Mouse (Mus musculus) frontal cortex, postnatal 10 days (tissue): Measurements from ENCODE around the gene Mas1.

Experiments
- DNase-seq, 2 experiments: peaks; one replicate each; pipeline ENCODE4 v3.0.0; 2022; ENCODE audit warnings: low spot score in 2 of 2, mixed read lengths in 1 of 2

The Mas1 gene

DNA sequence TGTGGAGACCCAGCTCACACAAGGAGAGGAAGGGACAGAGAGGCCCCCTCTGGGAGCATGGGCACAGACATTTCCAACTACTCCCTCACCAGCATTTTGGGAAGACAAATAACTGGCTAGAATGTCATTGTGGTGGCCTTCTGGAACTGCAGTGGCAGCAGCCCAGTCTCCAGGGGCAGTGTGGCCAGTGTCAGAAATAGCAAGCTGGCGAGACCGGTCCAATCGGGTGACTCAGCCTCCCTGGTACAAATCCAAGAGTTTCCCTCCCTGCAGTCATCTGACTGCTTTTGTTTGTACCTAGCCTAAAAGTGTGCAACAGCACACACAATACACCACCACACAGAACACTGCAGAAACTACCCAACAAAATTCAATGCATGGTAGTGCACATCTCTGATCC, 35.7 kb downstream of the Mas1 start:
- DNase-seq: no peak

DNA sequence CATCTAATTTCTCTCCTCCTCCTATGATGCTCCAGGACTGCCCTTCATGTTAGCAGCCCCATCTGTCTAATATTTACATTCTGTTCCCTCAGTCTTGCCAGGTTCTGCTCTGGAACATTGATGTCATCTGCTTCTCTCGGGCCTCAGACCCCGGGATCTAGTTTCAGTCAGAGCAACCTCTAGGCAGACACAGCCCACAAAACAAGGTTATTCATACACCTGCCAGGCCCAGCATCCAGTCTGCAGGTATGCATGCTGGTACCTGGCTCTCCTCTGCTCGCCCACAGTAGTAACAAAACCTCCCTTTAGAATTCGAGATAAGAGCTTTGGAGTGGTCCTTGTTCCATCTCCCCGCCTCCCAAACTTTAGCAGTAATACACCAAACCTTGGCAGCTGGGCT, 37.6 kb downstream of the Mas1 start:
- DNase-seq: no peak

DNA sequence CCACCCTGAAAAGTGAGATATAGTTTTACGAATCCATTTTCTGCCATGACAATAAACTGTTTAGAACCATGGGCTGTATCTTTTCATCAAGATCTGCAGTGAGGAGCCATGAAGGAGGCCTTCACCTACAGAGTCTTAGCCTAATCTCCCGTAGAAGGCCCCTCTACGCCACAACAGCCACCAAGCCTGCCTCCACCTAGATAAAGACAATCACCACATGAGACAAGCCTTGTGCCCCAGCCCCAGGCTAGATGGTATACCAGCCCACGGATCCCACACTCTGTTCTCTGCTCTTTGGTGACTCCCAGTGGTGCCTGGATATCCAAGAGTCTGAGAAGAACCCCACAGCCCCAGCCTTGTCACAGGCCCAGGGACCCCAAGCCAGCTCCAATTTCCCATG, 52.1 kb downstream of the Mas1 start:
- DNase-seq: no peak

DNA sequence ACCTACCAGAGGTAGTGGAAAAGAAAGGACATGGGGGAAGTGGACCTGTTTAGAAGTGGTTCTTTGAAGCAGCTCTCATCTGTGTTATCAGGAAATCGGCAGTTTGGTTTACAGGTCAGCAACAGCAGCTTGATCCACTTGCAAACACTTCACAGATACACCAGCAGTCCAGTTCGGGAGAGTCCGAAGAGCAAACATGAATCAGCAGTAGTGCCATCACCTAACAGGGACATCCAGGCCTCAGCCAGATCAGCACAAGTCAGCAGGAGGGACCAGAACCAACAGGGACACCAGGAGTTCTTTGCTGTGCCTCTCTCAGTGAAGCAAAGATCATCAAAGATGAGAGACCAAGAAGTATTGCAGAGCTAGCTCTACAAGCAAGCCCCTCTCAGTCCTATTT, 53.4 kb downstream of the Mas1 start:
- DNase-seq: no peak

DNA sequence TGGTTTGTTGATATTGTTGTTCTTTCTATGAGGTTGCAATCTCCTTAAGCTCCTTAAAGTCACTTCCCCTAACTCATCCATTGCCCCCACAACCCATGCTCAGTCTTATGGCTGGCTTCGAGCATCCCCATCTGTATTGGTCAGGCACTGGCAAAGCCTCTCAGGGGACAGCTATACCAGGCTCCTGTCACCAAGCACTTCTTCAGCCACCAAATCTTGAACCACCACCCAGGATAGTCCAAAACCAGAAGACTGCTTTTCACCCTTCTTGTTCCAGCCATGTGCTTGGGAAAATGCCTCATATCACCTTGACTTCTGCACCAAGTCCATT, 57.0 kb downstream of the Mas1 start:
- no peak for DNase-seq

DNA sequence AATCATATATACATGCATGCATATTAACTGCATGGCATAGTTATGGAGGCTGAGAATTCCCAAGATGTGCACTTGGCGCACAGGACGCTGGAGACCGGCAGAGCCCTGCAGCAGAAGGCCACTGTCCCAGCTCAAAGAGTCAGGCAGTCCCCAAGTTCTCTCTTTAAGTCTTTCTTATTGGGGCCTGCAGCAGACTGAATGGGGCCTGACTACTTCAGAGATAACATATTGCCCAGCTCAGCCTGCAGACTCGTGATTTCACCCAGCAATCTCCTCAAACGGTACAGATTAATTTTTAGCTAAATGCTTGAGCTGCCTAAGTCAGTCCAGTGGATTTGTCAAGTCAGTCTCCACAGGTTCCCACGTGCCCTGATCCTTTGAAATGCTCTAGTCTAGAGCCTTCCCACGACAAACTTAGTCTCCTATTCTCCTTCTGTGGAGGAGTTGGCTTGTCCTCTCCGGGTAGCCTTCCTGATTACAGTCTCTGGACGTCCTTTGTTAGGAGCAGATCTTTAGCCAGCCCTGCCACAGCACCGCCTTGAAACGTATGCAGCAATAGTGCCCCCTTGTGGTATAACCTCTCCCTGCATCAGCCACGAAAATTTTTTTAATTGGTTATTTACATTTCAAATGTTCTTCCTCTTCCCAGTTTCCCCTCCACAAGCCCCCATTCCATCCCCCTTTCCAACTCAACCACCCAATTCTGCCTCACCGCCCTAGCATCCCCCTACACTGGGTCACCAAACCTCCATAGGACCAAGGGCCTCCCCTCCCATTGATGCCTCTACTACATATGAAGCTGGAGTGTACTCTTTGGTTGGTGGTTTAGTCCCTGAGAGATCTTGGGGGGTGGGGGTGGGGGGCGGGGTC, 57.6 kb downstream of the Mas1 start:
- peak in 1 of 2 experiments; percentile 44 for DNase-seq

DNA sequence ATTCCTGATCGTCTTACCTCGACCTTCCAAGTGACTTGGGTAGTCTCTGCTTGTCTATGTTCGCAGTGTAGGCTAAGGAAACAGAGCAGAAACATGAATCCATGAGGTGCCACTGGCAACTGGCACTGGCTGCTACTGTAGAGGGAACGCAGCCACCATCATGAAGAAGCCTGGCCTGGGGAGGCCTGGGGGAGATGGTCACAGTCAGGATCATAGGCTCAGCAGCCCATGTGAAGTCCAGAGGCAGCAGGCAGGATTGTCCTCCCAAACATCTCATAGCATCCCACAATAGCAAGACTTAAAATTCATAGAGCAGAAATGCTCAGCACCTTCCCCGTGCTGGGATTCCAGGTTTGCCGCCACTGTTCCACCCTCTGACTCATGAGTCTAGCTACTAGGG, 59.1 kb downstream of the Mas1 start:
- DNase-seq: no peak

DNA sequence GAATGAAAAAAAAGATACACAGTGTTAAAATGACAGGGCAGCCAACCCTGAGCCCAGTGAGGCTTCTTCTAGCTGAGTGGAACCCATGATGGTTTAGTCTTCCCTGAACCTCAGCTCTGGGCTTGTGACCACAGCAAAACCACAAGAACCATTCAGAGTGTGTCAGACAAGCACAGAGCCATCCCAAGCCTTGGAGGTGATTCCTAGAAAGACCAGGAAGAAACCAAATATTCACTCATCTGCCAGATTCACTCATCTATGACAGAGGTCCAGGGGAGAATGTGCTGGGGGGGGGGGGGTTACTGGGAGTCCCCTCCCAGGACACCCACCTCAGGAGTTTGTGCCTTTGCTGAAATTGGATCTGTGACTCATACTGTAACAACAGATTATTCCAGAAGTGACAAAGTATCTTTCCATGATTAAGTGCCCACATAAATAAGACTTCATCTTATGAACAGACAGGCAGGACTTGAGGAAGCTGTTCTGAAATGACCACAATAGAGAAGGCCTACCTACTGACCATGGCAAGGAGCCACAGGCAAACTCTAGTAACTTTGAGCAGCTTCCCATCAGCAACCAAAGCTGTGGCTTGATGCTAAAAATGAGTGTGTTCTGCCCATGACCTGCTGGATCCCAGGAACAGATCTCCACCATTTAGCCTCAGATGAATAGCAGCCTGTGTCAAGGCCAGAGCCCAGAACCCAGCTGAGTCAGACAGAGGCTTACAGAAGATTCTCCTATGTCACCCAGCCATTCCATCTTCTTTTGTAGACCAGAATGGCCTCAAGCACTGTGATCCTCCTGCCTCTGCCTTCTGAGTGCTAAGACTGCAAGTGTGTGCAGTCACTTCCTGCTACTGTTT, 63.1 kb downstream of the Mas1 start:
- DNase-seq: no peak

DNA sequence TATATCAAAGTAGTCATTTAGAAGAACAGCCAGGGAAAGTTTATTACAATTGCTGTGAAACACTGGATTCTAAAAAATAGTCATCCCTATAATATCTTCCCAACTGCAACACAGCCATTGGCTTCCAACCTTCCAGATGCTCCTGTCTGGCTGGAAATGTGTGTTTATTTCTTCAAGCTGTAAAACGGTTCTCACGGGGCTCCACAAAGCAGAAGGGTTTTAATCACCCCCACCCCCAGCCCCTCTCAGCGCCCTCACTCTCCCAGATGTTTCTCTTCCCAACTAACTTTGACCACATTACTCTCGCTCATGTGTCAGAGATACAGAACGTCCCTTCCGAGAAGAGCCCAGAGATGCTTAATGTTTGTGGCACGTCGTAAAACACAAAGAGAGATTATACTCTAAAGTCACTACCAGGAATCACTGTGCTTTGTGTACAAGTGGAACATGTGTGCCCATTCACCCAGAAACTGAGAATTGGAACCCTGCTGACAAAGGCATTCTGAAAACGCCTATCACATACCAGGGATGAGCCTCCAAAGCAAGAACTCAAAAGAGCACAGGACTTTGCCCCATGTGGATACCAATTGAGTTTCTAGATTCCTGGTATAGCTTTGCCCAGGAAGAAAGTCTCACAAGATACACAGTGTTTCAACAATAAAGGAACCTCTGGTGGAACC, 65.9 kb downstream of the Mas1 start:
- DNase-seq: no peak

DNA sequence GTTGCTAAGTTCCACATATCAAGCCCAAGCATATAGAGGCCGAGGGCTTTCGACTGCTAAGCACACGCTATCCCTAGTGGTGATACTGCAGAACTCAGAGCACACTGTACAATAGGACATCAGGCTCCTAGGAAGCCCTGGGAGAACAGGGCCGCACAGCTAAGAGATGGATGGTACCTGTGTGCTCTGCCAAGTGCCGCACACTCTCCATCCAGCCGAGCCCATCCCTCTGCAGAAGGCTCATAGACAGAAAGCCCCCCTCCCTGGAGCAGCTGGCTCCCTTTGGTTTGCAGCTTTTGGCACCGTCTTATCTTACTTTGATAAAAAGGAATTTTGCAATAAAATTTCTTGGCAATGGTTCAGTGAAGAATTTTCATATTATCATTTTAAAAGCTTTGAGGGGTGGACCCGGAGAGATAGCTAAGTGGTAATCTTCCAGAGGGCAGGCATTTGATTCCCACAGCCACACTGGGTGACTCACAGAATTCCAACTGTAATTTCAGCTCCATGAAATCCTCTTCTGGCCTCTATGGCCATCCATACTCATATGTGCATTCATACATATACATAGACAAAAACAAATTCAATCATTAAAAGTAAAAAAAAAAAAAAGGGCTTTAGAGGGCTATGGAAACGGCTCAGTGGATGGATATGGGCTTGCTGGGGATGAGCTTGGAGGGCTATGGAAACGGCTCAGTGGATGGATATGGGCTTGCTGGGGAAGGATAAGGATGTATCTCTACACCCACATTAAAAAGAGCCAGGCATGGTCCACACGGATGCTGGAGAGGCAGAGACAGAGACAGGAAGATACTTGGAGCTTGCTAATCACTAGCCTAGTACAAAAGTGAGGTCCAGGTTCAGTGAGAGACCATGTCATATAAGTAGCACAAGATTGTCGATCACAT, 68.3 kb downstream of the Mas1 start:
- DNase-seq: no peak

DNA sequence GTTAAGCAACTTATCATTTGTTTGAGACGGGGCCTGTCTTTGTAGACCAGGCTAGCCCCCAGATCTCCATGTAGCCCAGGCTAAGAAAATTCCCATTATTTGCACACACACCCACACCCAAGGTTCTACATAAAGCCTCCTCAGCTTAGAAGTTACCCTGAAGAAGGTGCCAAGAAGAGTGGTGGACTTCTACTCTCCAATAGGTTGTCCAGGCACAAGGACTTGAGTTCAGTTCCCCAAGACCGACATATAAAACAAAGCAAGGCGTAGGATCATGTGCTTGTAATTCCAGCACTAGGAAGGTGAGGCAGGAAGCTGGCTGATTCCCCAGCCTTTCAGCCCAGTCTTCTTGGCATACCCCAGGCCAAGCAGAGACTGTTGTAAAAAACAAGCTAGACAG, 69.4 kb downstream of the Mas1 start:
- no peak for DNase-seq

DNA sequence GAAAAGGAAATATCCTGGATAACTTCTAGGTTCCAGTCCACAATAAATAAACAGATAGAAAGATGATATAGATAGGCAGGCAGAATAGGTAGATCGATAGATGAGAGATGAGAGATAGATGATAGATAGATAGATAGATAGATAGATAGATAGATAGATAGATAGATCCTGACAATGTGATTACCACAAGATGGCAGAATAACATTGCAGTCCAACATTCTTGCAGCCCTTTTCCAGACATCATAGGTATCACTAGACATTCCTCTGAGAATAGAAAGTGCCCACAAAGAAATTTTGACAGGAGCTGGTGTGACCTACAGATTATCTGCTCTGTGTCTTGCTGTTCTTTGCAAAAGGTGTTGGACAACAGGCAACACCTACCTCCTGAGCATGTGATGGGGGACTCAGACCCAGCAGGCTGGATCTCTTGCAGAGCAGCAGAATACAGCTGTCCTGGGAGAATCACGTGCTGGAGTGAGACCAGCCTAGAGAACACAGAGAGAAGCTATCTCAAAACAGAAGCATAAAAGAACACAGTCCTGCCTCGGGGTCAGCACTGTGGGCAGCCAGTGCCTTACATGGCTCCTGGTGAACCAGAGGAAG, 70.4 kb downstream of the Mas1 start:
- DNase-seq: no peak

DNA sequence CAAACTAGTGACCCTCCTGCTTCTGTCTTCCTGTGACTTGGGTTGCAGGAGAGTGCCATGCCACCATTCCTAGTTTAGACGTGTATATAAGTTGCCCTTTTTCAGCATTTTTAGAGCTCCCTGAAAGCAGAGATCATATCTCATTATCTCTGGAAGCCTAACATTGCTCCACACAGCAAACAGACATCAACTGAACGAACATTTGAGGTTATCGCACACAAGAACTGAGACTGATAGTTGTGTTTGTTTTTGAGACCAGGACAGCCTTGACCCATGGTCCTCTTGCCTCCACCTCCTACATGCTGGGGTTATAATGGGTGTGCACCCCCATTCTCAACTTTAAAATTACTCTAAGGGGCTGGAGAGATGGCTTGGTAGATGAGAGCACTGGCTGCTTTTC, 71.3 kb downstream of the Mas1 start:
- DNase-seq: no peak

DNA sequence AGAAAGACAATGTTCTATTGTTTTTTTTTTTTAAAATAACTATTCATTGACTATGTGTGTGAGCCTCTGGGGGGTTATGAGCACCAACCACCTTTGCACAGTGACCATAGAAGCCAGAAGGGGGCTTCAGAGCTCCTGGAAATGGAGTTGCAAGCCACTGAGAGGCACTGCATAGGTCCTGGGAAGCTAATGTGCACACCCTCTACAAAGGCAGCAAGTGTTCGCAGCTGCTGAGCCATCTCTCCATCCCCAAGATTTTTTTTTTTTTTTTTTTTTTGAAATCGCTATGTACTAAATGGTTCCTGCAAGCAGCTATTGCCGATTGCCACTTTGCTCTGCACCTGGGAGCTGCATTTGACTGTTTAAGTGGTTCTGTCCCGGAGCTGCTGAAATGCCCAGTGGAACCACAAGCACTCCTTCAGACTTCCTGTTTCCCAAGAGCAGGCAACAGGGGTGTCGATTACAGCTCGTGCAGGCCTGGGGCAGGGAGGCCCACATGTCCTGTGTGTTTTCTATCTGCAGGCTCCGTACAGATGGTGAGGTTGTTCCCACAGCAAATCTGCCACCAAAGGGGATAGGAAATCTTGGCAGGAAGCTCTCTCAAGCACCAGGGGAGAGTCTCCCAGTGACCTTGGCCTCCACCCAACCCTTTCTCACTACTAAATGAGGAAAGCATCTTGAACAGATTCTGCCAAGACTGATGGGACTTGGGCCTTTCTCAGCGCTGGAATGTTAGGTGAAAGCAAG, 74.1 kb downstream of the Mas1 start:
- DNase-seq: peak in 1 of 2 experiments; percentile 27

DNA sequence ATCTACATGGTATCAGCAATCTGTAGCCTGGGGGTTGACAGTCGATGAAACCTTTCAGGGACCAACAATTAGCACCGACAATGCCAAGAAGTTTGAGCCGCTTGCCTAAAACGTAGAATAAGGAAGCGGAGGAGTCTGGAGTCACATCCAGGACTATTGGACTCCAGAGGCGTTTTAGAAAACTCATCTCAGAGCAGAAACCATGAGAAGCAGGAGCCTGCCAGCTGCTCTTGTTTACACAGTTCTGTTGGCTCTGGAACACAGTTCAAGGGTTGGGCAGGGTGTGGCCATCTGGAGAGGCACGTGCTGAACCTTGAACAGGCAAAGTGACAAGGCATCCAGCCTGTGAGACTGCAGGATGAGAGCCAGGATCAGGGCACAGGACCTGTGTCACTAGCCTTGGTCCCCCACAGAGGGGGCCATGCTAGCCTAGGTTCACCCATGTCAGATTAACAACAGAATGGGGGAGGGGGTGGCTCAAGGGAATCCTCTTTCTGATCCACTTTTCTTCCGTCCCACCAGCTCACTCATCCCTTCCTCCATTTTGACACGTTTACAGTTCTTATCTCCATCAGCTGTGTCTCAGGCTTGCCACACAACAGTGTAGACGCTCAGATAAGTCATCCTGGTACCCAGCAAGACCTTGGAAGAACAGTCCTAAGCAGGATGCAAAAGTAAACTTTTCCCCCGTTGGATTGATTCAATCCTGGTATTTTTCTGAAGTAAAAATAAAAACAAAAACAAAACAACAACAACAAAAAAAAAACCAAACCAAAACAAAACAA, 75.3 kb downstream of the Mas1 start:
- no peak for DNase-seq

DNA sequence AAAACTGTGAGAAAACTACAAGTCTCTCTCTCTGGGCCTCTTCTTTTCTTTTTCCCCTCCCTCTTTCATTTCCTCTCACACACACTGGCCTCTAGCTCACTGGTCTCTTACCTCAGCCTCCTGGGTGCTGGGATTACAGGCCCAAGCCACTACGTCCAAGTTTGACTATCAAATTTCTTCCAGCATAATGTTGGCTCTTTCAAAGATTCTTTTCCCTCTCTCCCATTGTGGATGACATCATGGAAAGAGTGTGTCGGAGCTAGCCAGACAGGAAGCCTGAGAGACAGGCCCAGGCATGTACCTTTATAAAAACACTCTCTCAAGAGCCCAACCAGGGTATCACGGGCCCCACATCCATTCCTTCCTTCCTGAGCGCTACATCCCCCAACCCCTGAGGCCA, 76.5 kb downstream of the Mas1 start:
- no peak for DNase-seq

DNA sequence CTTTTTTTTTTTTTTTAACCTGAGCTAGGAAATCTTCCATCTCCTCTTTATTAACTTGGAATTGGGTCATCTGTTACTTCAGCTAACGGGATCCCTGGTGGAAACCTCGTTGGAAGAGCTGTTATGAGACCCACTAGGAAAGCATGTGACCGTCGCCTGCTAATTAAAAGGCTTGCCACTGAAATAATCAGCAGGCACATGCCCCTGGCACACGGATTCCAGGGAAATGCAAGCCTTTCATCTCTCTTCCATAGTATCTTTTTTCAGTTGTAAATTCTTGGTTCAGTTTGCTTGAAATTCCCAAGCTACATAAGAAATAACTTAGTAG, 76.9 kb downstream of the Mas1 start:
- no peak for DNase-seq
